Mouse (Mus musculus) gastrocnemius, postnatal 14 days (tissue): ENCODE measurements at regions not wholly inside any gene's neighbourhood (a gene's known extent, or its start where the extent isn't known, plus 50 kb on each side); places are given as distances from the start of the nearest gene placed in this dataset.
"Not testable (repeated sequence)": the region's sequence is repeated elsewhere in the genome, so short reads cannot be mapped to it uniquely, and the experiment has no call there.

Experiments used
- DNase-seq: peaks from one replicate; pipeline ENCODE4 v3.0.0; 2021; ENCODE audit warnings: mixed read lengths
- intact Hi-C: fragments of 180-260 bp; cut with DNase I; formaldehyde crosslinking; loops from one replicate; pipeline ENCODE4 v1.15.1; 2025; ENCODE audit warnings: low total_unique reads

DNA sequence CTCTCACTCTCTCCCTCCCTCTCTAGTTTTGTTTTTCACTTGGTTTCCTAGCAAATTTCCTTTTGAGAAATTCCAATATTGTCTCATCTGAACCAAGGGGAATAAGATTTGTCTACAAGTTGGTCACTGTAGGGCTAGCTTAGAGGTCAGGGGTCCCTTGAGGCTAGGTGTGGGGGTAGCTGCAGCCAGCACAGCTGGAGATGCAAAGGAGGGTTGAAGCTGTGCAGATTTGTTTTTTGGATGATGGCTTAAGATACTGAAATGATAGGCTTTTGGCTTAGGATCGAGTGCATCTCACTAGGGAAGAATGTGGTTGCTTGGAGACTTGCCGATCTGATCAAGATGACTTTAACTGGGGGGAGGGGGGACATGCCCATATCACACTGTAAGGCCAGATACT, 88.3 kb upstream of the Tmem28 start:
- intact Hi-C loops: no loop called here
- peak; percentile 45 for DNase-seq

DNA sequence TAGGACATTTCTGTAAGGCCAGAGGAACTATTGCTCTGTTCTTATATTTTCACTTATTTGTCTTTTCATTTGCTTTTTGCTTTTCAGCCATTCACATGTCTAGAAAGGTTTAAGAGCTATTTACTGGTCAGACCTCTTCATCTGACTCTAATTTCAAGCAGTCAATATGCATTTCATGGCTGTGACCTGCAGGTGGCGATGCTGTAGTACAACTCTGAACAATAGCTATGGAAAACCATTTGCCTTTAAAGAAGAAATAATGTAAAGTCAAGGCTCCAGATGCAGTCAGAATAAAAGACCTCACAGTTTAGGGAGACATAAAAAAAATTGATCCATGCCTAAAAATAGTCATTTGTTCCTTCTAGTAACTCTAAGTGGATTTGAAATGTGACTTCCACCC, 95.7 kb upstream of the Tmem28 start:
- intact Hi-C loops: no loop called here
- DNase-seq: peak; percentile 16

DNA sequence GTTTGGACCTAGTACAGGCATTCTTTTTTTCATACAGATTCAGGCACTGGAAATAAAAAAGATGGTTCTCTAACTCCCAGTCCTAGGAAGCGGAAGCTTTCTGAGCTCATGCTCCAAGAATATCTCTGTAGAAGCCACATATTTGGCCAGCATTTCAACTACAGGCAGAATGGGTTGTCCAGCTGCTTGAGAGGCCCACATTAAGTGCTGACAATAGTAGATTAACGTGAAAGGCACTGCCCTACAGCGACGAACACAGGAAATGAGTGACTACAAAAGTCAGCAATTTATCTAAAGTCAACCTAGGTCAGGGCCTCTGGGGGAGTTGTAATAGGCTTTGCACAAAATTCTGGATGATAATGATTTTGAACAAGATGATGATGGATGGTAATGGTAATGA, 125.5 kb upstream of the Tmem28 start:
- no peak for DNase-seq
- intact Hi-C loops: no loop called here

DNA sequence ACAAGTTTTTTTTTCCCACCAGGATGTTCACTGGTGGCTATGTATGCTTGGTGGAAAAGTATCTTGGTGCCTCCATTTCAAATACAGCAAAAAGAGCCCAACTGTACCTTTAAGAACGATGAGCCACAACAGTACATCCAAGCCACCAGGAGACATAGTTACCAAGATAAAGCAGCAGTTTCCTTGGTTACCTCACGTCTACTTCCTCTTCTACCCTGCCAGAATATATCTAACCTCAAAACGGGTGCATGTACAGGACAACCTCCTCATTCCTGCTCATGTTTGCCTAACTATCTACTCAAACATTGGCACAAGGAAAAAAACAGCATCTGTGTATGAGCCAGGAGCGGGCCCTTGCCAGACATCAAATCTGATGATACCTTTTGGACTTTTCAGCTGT, 129.8 kb upstream of the Tmem28 start:
- intact Hi-C loops: no loop called here
- DNase-seq: no peak

DNA sequence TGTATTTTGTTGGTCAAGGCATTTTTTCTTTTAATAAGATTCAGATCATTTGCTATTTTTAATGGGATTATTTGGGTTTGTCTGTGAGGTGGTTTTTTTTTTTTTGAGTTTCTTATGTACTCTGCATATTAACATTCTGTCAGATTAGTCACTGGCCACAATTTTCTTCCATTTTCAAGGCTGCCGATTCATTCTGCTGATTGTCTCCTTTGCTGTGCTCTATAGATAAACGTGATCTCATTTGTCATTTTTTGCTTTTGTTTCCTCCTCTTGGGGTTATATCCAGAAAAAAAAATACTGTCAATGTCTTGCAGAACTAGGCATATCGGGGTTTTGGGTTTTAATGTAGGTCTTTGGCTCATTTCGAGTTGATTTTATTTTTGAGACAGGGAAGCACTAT, 131.1 kb upstream of the Tmem28 start:
- intact Hi-C loops: no loop called here
- no peak for DNase-seq

DNA sequence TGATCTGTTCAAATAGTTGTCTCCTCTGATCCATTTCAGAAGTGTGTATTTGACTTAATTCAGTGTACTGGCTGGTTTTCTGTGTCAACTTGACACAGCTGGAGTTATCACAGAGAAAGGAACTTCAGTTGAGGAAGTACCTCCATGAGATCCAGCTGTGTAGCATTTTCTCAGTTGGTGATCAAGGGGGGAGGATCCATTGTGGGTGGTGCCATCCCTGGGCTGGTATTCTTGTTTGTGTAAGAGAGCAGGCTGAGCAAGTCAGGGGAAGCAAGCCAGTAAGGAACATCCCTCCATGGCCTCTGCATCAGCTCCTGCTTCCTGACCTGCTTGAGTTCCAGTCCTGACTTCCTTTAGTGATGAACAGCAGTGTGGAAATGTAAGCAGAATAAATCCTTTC, 138.3 kb upstream of the Tmem28 start:
- DNase-seq, intact Hi-C loops: not testable (repeated sequence)

DNA sequence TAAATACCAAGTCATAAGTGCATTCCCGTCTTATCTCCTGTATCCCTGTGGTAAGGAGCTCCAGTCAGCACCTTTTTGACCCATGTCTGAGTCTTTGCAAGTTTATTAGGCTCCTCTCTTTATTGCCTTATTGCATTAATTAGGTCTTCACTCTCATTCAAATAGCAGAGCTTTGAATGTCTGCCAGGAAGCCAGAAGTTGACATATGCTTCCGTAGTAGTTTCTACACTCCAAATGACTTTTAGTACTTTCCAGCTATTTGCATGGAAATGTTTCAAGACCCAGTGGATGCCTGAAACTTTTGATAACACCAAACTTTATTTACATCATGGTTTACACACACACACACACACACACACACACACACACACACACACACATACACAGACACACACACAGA, 153.2 kb upstream of the Tmem28 start:
- no peak for DNase-seq
- intact Hi-C loops: no loop called here

DNA sequence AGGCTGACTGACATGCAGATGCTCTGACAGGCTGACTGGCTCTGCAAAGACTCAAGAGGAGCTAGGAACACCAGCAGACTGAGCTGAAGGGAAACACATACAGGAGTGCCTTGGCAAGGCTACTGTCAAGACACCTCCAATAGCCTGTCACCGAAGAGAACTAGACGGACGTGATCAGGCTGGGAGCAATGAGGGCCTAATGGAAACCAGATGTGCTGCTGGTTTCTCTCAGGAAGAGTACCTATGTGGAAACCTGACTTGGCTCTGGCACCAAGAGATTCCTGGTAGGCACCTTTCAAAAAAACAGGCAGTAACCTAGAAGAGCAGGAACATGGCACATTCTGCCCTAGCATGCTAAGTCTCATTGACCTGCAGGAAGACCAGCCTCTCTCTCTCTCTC, 158.3 kb upstream of the Tmem28 start:
- intact Hi-C loops: no loop called here
- no peak for DNase-seq

DNA sequence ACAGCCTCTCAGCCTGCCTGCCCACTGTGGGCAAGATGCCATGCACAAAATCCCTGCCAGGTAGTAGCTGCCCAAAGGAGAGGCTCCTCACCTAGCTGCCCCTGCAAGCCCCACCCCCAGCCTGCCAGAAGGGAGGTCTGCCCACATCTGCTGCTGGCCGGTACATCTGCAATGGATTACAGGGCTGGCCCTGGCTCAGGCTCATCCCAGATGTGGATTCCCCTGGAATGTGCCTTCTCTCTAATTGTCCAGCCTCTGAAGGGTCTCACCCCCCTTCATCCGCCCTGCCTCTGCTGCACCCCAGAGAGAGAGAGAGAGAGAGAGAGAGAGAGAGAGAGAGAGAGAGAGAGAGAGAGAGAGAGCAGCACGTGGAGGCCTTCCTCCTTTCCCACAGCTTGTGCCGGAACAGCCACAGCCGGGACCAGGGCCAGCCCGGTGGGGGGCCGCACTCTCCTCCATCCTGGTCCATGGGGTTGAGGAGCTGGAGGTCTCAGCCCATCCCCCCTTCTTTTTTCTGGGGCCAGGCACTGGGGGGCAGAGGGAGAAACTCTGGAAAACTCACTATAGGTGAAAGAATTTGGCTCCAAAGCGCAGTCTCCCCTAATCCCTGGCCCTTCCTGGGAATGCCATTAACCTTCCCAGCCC, 161.2 kb upstream of the Tmem28 start:
- DNase-seq: peak; percentile 17
- intact Hi-C loops: loop anchor here (10.0 kb wide), 1 partner anchor 525 kb away; the partner anchor contains the start of gene Efnb1

DNA sequence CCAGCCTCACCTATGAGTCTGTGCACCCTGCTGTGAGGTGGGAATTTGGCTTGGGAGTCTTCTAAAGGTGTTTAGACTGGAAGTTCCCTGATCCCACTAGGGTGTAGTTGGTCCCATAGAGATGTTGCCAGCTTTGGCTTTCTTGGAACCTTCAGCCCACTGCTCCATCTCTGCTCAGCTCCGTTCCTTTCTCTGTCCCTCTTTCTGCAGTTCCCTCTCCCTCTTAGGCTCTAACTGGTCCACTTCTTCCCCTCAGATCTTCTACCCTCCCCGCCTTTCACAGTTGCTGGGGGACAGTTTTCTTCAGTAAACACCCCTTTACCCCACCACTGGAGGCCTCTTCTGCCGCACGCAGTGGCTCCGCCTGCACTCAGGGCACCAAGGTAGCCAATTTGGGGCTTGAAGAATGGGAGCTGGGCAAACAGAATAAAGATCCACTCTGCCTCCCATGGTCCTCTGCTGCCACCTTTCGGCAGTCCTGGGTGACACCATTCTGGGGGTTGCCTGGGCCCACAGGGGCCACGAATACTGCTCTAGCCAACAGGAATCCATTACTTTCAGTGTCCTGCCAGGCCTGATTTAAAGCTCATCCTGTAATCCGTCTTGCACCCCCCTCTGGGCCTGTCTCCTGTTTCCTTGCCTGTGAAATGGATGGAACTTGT, 162.9 kb upstream of the Tmem28 start:
- intact Hi-C loops: loop anchor here (10.0 kb wide), 1 partner anchor 523 kb away; the partner anchor contains the start of gene Efnb1

DNA sequence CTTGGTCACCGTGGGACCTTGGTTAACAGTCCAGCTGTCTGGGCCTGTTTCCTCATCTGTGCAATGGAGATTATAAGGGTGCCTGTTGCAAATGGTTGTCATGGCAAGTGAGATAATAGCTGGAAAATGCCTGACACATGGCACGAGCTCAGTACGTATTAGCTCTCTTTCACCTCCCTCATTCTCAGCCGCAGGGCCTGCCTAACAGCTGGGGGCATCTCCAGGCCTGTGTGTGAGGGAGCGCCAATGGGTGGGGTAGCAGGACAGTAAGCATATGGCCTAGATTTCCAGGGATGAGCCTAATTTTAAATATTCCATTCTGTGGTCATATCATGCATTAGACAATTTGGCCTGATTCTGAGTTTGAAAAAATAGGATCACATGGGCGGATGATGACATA, 163.8 kb upstream of the Tmem28 start:
- no peak for DNase-seq
- intact Hi-C loops: loop anchor here (10.0 kb wide), 1 partner anchor 522 kb away; the partner anchor contains the start of gene Efnb1

More for the DNA sequence above, 162.9 kb upstream of the Tmem28 start:
- peak; percentile 68 for DNase-seq

DNA sequence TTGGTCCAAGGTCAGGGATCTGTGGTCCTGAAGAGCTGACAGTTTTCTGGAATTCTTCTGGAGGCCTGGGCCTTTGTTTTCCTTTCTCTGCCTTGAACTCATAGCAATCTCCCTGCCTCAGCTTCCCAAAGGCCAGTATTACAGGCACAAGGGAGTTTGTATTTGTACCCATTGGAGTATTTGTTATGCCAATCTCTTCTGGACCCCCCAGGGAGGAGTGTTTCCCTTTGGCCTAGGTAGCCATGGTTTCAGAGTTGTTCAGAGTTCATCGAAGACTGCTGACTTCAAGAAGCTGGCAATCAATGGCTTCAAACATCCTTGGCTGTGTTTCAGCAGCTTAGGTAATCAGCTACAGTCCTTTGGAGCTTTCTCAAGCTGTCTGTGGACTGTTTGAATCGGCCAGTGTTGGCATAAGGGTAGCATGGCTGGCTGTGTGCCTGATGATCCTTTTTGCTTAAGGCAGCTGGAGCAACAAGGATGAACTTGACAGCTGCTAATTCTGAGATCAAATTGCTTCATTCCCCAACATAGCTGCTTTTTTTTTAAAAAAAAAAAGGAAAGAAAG, 161.2 kb upstream of the Pja1 start:
- intact Hi-C loops: no loop called here
- no peak for DNase-seq

DNA sequence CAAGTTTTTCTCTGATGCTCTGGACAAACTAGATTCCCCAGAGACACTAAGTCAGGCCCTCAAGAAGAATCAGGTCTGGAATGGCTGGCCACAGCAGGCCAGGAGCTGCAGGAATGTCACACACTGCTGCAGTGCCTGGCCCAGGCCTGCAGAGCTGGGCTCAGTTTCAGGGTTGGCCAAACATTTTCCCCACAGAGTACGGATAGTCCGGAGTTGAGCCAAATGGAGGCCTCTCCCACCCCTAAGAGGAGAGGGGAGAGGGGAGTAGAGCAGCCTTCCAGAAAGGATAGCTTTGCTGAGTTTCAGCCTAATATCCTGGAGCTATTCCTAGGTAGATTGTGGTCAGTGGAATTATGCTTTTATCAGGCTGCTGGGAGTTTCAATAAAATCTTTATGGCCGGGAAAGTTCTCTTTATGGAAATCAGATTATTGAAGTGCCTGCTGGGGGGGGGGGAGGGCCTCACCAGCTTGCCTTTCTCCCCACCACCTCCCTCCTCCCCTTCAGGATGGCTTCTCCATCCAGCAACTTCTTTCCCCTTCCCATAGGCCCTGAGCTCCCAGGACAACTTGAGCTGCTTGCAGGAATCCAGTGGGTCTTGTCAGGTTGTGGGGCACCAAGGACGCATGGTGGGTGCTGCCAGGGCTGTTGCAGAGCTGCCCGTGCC, 153.6 kb upstream of the Pja1 start:
- no peak for DNase-seq
- intact Hi-C loops: no loop called here

DNA sequence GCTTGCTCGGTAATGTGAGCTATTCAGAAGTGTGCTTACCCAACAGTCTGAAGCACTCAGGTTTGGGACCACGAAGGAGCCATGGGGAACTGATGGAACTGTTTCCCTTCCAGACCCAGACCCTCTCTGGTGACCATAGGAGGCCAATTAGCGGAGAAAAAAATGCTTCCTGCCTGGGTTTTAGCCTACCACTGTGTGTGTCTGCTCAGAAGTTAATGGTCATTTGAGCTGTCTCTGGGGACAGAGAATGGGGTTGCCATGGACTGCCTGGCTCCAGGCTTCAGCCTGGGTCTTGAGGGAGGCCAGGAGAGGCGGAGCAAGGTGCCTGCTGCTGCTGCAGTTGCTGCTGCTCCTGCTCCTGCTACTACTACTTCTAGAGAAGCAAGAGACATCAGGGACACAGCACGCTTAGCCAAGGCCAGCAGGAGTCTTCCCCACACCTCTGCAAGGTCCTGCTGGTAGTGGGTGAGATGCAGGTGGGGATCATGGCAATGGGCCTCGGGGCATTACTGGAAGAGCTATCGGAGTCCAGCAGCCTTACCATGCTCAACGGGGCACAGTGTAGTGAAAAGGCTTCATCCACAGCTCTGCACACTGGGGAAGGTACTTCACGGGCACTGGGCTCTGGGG, 141.2 kb upstream of the Pja1 start:
- no peak for DNase-seq
- intact Hi-C loops: no loop called here

DNA sequence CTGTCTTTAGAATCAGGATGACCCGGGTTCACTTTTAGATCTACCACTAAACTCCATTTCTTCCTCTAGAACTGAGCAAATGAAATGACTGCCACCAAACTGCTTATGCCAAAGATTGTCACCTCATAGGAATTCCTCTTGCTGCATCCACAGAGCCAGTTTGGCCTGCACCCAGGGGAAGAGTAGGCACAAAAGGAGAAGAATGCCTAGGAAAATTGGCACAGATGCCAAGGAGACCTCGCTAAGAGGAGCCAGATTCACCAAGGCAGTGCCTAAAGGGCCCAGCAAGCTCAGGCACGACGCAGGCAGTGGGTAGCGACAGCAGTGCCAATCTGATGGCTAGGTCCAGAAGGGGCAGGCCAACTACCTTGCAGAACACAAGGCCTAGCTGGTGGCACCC, 139.0 kb upstream of the Pja1 start:
- intact Hi-C loops: no loop called here
- no peak for DNase-seq

DNA sequence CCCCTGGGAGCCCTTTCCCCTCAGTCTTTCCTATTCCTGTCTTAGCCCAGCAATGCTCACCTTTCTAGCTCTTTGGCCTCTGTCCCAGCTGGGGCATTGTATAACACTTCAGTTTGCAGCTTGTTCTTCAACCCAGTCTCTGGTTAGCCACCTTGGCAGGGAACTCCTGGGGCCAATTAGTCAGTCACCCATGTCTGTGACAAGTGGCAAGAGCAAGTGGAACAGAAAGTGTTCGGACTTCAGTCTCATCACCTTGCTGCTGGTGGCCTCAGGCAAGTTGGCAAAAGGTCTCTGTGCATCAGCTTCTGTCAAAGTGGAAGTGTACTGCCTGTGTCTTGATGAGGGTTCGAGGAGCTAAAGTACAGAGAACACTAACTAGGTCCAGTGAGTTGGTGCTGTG, 138.5 kb upstream of the Pja1 start:
- intact Hi-C loops: no loop called here
- no peak for DNase-seq

DNA sequence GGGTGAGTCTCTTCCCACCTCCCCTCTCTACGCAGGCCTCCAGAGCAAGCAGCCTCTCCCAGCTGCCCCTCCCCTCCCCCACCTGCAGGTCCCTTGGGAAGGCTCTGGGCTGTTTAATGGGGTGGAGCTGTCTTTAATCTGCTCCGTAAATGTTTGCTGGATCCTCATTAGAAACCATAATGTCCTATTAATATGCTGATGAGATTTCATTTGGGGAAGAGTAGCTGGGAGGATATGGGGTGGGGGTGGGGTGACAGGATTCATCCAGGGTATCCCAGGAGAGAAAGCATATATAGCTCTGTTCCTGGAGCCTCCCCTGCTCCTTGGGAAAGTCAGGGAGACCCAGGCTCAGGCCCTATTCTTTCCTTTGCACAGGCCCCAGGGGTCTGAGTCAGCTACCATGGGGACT, 137.2 kb upstream of the Pja1 start:
- DNase-seq: no peak
- intact Hi-C loops: no loop called here

DNA sequence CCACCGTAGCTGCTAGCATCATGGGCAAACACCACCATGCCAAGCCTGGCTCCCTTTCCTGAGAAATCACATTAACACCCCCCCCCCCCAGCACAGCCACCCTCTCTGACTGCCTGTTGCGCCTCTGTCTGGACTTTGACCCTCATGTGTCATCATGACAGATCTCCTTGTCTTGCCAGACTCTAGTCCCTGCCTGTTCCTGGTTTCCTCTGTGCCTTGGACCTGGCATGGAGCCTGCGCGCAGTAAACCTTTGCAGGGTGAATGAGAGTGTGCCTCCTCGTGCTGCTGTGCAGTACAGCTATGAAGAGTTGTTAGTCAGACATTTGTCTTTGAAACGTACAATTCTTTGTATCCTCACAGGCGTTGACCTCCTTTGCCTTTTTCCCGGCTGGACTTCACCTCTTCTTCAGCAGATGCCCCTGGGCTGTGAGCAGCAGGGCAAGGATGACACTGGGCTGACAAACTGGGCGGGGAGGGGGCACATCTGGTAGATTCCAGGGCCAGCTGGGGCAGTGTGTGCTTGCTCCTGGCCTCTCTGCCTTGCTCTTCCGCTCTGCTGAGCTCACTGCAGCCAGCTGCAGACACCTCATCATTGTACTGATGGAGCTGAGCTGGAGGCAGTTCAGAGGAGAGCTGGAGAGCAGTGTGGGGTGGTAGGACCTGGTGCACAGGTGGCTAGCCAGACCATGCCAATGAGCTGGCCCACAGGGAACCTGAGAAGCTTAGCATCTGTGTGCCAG, 134.2 kb upstream of the Pja1 start:
- intact Hi-C loops: no loop called here
- DNase-seq: no peak

DNA sequence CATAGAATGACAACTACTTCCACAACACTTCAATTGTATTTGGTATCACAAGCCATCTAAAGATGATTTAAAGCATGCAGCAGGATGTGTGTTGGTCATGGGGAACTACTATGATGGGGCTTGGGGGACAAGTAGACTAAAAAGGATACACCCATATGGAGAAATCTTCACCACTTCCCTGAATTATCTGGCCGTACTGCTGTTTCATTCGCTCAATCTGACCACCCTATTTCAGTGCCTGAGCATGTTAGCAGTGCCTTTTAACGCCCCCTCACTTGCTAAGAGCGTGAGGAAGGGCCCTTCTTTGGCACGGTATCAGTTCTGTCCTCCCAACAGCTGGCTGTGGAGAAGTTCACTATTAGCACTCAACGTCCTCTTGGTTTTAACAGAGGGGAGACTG, 132.6 kb upstream of the Pja1 start:
- intact Hi-C loops: no loop called here

More for the DNA sequence above, 132.6 kb upstream of the Pja1 start:
- no peak for DNase-seq
